Mouse (Mus musculus) neural tube, embryonic 13.5 days (tissue): Measurements from ENCODE around the gene Dip2a. TPM values are rescaled to one million over a fixed set of nuclear protein-coding genes. Genes with fewer than 3 reads are reported as not detected.

Experiments
- ATAC-seq: fragments of 200-750 bp; cut with Nextera tagmentation; 2 replicates; pipeline ENCODE4 v1.8.0; 2017; ENCODE audit warnings: low read depth, mild to moderate bottlenecking, moderate TSS enrichment, moderate library complexity
- H3K27ac ChIP-seq: fragments of 300-500 bp; sonication (generic); replicated peaks from 2 replicates; pipeline ENCODE4 v1.5.1; 2015; ENCODE audit warnings: moderate library complexity, mild to moderate bottlenecking, inconsistent platforms
- H3K27me3 ChIP-seq: fragments of 300-500 bp; sonication (generic); 2 replicates; pipeline ENCODE4 v1.6.1; 2015; ENCODE audit warnings: mild to moderate bottlenecking, inconsistent platforms
- H3K36me3 ChIP-seq: fragments of 300-500 bp; sonication (generic); 2 replicates; pipeline ENCODE4 v1.6.1; 2015; ENCODE audit warnings: mild to moderate bottlenecking, inconsistent platforms
- H3K4me1 ChIP-seq: fragments of 300-500 bp; sonication (generic); replicated peaks from 2 replicates; pipeline ENCODE4 v1.6.1; 2015; ENCODE audit warnings: inconsistent platforms
- H3K4me2 ChIP-seq: fragments of 300-500 bp; sonication (generic); 2 replicates; pipeline ENCODE4 v1.6.1; 2015; ENCODE audit warnings: inconsistent platforms, mild to moderate bottlenecking, moderate library complexity
- H3K4me3 ChIP-seq: fragments of 300-500 bp; sonication (generic); 2 replicates; pipeline ENCODE4 v1.5.1; 2015; ENCODE audit warnings: mild to moderate bottlenecking, inconsistent platforms
- H3K9ac ChIP-seq: fragments of 300-500 bp; sonication (generic); 2 replicates; pipeline ENCODE4 v1.6.1; 2015; ENCODE audit warnings: moderate library complexity, mild to moderate bottlenecking, inconsistent platforms
- H3K9me3 ChIP-seq: fragments of 300-500 bp; sonication (generic); 2 replicates; pipeline ENCODE4 v1.6.1; 2016; ENCODE audit warnings: inconsistent platforms
- WGBS: fragments of 180-500 bp; shearing (Covaris S2); methylation state at CpG from one replicate; pipeline ENCODE4 v1.1.7; 2015; 5-methylcytosine and 5-hydroxymethylcytosine counted together
- polyA plus RNA-seq: library from polyadenylated mRNA; unstranded; fragments of >200 nt; fragmentation: Nextera tagmentation; extraction: Ambion mirVana; gene quantifications from 2 replicates; pipeline ENCODE4 v1.2.1, GENCODE M21; 2015

Dip2a gene
- polyA plus RNA-seq, 1 experiment from 2014 or later, result 15.0 TPM

DNA sequence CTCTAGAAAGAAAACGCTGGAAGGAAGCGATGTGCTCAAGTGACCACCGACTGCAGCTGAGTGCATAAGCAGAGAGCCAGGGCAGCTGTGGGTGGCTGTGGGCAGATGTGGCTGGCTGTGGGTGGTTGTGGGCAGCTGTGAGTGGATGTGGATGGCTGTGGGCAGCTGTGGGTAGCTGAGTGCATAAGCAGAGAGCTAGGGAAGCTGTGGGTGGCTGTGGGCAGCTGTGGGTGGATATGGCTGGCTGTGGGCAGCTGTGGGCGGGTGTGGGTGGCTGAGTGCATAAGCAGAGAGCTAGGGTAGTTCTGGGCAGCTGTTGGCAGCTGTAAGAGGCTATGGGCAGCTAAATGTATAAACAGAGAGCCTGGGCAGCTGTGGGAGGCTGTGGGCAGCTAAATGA, 51.9 kb downstream of the Dip2a start:
- no peak for ATAC-seq
- H3K4me2 ChIP-seq, result no peak overlapping the region
- WGBS, result 95% methylated on average over 4 of the region's 4 CpGs

DNA sequence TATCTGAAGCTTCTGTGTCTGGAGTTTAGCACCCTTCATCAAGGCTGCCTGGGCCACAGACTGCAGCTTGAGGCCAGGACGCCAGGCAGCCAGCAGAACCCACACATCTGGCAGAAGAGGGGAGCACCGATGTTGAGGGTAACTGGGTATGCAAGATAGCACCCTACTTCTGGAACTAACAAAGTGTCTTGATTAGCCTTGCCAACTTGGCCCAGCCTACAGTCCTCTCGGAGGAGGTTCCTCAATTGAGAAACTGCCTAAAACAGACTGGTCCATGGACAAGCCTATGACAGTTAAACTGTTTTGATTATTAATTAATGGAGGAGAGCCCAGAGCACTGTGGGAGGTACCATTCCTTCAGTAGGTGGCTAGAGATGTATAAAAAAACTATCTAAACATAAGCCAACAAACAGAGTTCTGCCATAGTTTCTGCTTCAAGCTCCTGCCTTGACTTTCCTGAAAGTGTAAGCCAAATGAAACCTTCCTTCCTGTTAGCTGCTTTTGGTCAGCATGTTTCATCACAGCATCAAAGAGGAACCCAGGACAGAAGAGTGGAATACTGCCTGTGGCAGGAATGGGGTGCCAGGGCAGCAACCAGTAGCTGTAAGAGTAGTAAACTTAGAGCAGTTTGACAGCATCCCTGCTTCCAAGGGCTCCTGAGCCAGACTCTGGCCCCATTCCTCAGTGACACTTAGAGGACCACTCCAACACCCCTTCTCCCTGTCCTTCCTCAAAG, 55.0 kb downstream of the Dip2a start:
- Histone ChIP-seq H3K9me3 (no peaks in the 10 kb centered on the region), H3K4me3 (no peak overlapping the region), H3K36me3 (peaks cover 98% of the 10 kb centered on the region), H3K4me2 (no peak overlapping the region), H3K27me3 (no peaks in the 10 kb centered on the region), H3K9ac (no peak overlapping the region), H3K4me1 (no peaks in the 10 kb centered on the region), H3K27ac (no peak overlapping the region)
- WGBS, result 93% methylated on average over 3 of the region's 3 CpGs
- no peak for ATAC-seq

More for the DNA sequence above, 51.9 kb downstream of the Dip2a start:
- no peaks in the 10 kb centered on the region for H3K27me3 ChIP-seq
- peaks cover 96% of the 10 kb centered on the region for H3K36me3 ChIP-seq
- H3K4me3 ChIP-seq, result no peak overlapping the region
- no peaks in the 10 kb centered on the region for H3K4me1 ChIP-seq
- H3K27ac ChIP-seq, result no peak overlapping the region
- H3K9me3 ChIP-seq, result no peaks in the 10 kb centered on the region
- H3K9ac ChIP-seq, result no peak overlapping the region

GRCm38 (mm10) chr10:76289052-76289451, 56.0 kb downstream of the Dip2a start:
- 89% methylated on average over 5 of the region's 5 CpGs for whole genome bisulfite sequencing
- Histone ChIP-seq H3K9me3 (no peaks in the 10 kb centered on the region), H3K27me3 (no peaks in the 10 kb centered on the region), H3K4me3 (no peak overlapping the region), H3K4me1 (no peaks in the 10 kb centered on the region), H3K27ac (no peak overlapping the region), H3K4me2 (no peak overlapping the region), H3K9ac (no peak overlapping the region), H3K36me3 (peaks cover 98% of the 10 kb centered on the region)
- ATAC-seq, result no peak

DNA sequence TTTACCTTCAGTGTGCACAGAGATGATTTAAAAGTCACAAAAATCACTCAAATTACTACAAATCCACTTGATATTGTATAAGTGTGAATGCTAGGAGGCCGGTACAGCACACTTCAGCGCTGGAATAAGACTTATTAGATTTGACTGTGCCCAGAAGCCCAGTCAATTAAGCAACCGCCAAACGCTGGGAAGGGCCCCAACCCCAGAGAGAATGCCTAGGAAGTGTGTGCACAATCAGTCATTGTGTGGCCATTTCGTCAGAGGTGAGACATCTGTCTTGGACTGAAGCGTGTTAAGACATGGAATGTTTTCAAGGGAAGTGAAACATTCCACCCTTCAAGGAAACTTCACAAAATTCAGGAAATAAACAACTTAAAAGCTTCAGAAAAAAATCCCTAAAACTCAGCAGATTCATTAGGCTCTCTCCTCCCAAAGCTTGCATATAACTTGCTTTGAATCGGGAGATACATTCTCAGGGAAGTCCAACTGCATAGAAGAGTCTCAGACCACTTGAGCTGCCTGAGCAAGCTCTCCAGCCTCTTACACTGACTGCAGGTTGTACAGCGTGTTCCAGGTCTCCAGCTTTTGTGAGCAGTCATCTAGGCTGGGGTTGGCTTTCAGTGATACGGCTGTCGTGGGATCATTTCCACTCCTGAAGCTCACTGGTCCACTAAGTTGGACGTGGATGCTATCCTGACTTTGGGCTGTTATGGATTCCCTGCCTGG, 56.7 kb downstream of the Dip2a start:
- no peak for ATAC-seq
- 78% methylated on average over 11 of the region's 11 CpGs for WGBS
- Histone ChIP-seq H3K27ac (no peak overlapping the region), H3K4me2 (no peak overlapping the region), H3K27me3 (no peaks in the 10 kb centered on the region), H3K9me3 (no peaks in the 10 kb centered on the region), H3K9ac (no peak overlapping the region), H3K4me1 (no peaks in the 10 kb centered on the region), H3K4me3 (no peak overlapping the region), H3K36me3 (peaks cover 98% of the 10 kb centered on the region)

DNA sequence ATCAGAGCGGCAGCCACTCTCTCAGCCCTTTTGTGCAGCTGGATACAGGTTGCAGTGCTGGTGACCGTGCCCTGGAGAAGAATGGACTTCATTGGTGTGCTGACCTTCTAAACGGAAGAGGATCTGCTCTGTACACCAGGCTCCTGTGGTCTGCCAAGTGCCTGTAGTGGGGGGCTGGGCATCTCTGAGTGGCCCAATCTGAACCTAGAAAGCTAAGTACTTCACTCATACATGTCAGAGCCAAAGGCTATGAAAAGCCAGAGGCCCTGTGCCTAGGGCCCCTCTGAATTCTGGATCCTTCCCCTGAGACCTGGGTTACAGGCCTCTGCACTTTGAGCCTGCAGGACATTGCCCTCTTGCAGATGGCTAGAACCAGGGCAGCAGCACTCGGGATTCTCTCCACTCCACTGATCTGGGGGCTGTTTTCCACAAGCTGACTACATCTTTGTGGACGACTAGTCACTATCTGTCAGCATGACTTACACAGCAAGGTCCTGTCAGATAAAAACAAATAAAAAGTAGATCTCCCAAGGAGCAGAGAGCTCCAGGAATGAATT, 66.5 kb downstream of the Dip2a start:
- ATAC-seq, result no peak
- H3K27ac ChIP-seq, result no peak overlapping the region
- H3K9ac ChIP-seq, result no peak overlapping the region
- WGBS, result 79% methylated on average over 5 of the region's 5 CpGs
- H3K4me3 ChIP-seq, result no peak overlapping the region
- H3K36me3 ChIP-seq, result peaks cover 93% of the 10 kb centered on the region
- no peaks in the 10 kb centered on the region for H3K27me3 ChIP-seq
- no peaks in the 10 kb centered on the region for H3K4me1 ChIP-seq
- H3K4me2 ChIP-seq, result no peak overlapping the region
- H3K9me3 ChIP-seq, result no peaks in the 10 kb centered on the region

DNA sequence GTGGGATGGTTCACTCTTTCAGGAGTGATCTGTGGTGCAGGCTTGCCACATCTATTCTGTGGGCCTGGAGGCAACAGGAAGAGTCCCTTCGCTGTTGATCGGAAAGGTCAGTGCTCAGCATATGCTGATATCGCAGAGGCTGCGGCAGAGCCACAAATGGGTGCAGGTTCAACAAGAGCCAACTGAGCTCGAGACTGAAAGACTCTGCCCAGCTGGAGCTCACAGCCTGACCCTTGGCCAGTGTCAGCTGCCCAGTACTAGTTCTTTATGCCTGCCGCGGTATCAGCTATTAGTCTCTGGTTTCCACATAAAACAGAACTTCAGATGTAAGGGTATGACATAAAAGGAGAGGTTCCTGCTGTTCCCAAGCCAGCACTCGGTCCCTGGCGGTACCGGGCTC, 69.8 kb downstream of the Dip2a start:
- Histone ChIP-seq H3K4me1 (no peaks in the 10 kb centered on the region), H3K9me3 (no peaks in the 10 kb centered on the region), H3K27me3 (no peaks in the 10 kb centered on the region), H3K9ac (no peak overlapping the region), H3K4me2 (no peak overlapping the region), H3K36me3 (peaks cover 94% of the 10 kb centered on the region), H3K27ac (no peak overlapping the region), H3K4me3 (no peak overlapping the region)
- 81% methylated on average over 10 of the region's 10 CpGs for WGBS
- ATAC-seq, result no peak

- Histone ChIP-seq H3K4me1 (no peaks in the 10 kb centered on the region), H3K27ac (no peak overlapping the region), H3K27me3 (no peaks in the 10 kb centered on the region)
Observed at GRCm38 (mm10) chr10:76271238-76271637, 73.9 kb downstream of the Dip2a start.

GRCm38 (mm10) chr10:76262431-76262830, 82.7 kb downstream of the Dip2a start:
- no peaks in the 10 kb centered on the region for H3K27me3 ChIP-seq
- H3K4me3 ChIP-seq, result no peak overlapping the region
- no peaks in the 10 kb centered on the region for H3K9me3 ChIP-seq
- peaks cover 56% of the 10 kb centered on the region for H3K36me3 ChIP-seq
- H3K4me2 ChIP-seq, result no peak overlapping the region
- 0 out of 2 replicates have a peak, but pooled peaks cover 8% of the 10 kb centered on the region for H3K4me1 ChIP-seq
- no peak overlapping the region for H3K9ac ChIP-seq
- no peak for ATAC-seq
- 78% methylated on average over 4 of the region's 4 CpGs for WGBS
- H3K27ac ChIP-seq, result no peak overlapping the region

More at GRCm38 (mm10) chr10:76271238-76271637, 73.9 kb downstream of the Dip2a start:
- H3K9ac ChIP-seq, result no peak overlapping the region
- H3K36me3 ChIP-seq, result peaks cover 95% of the 10 kb centered on the region
- WGBS, result 54% methylated on average over 8 of the region's 8 CpGs
- no peak overlapping the region for H3K4me2 ChIP-seq
- H3K4me3 ChIP-seq, result no peak overlapping the region
- no peak for ATAC-seq
- H3K9me3 ChIP-seq, result no peaks in the 10 kb centered on the region

GRCm38 (mm10) chr10:76261447-76261846, 83.6 kb downstream of the Dip2a start:
- no peaks in the 10 kb centered on the region for H3K9me3 ChIP-seq
- H3K4me3 ChIP-seq, result no peak overlapping the region
- peaks cover 56% of the 10 kb centered on the region for H3K36me3 ChIP-seq
- 0 out of 2 replicates have a peak, but pooled peaks cover 8% of the 10 kb centered on the region for H3K4me1 ChIP-seq
- no peak overlapping the region for H3K9ac ChIP-seq
- 81% methylated on average over 3 of the region's 3 CpGs for WGBS
- no peak for ATAC-seq
- H3K27me3 ChIP-seq, result no peaks in the 10 kb centered on the region
- H3K4me2 ChIP-seq, result no peak overlapping the region
- no peak overlapping the region for H3K27ac ChIP-seq

- ATAC-seq, result no peak
- Histone ChIP-seq H3K9me3 (no peaks in the 10 kb centered on the region), H3K4me3 (no peak overlapping the region), H3K4me2 (no peak overlapping the region), H3K27me3 (no peaks in the 10 kb centered on the region), H3K9ac (no peak overlapping the region), H3K36me3 (peaks cover 47% of the 10 kb centered on the region), H3K27ac (no peak overlapping the region), H3K4me1 (peaks cover 10% of the 10 kb centered on the region)
- 65% methylated on average over 11 of the region's 11 CpGs for WGBS
Observed at GRCm38 (mm10) chr10:76260358-76261059, 84.6 kb downstream of the Dip2a start.

DNA sequence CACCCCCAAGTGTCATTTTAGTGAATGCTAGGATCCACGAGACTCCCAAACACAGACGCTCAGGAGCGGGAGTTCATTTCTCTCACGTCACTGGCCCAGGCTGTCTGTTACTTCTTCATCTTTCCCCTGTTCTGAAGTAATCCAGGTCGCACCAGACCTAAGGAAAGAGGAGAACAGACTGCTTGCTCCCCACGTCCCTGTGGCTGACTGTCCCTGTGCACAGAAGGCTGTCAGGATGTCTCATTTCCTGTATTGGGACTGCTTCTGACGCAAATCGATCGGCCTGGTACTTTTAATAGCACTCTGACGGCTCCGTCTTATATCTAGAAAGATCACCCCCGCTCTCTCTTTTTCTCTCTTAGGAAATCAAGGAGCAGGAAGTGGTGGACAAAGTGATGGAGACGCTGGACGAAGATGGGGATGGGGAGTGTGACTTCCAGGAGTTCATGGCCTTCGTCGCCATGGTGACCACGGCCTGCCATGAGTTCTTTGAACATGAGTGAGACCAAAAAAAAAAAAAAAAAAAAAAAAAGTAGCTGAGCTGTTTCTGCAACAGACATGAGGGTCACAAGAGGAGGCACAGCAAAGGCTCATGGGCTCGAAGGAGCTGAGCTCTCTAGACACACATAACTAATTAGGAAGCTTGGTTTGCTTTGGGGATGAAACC, 85.4 kb downstream of the Dip2a start:
- no peak overlapping the region for H3K4me3 ChIP-seq
- no peak overlapping the region for H3K4me2 ChIP-seq
- H3K27me3 ChIP-seq, result no peaks in the 10 kb centered on the region
- H3K9me3 ChIP-seq, result no peaks in the 10 kb centered on the region
- 73% methylated on average over 18 of the region's 18 CpGs for WGBS
- H3K27ac ChIP-seq, result no peak overlapping the region
- peaks cover 38% of the 10 kb centered on the region for H3K36me3 ChIP-seq
- H3K9ac ChIP-seq, result no peak overlapping the region
- H3K4me1 ChIP-seq, result peaks cover 12% of the 10 kb centered on the region
- ATAC-seq, result no peak
